Mouse (Mus musculus) hindbrain, embryonic 10.5 days (tissue): ENCODE measurements around the gene Myo10. TPM values are rescaled to one million over a fixed set of nuclear protein-coding genes. Genes with fewer than 3 reads are reported as not detected.

Source experiments
- DNase-seq: peaks from one replicate; pipeline ENCODE4 v3.0.0-alpha.2; 2017; ENCODE audit warnings: low spot score
- H3K27ac ChIP-seq: fragments of 300-500 bp; sonication (generic); 2 replicates; pipeline ENCODE4 v1.5.1; 2016; ENCODE audit warnings: mild to moderate bottlenecking, moderate library complexity
- H3K27me3 ChIP-seq: fragments of 300-500 bp; sonication (generic); 2 replicates; pipeline ENCODE4 v1.6.1; 2016; ENCODE audit warnings: mild to moderate bottlenecking; ENCODE audit not compliant: poor library complexity, insufficient read depth, severe bottlenecking
- H3K36me3 ChIP-seq: fragments of 300-500 bp; sonication (generic); 2 replicates; pipeline ENCODE4 v1.6.1; 2016; ENCODE audit warnings: mild to moderate bottlenecking, moderate library complexity
- H3K4me1 ChIP-seq: fragments of 300-500 bp; sonication (generic); replicated peaks from 2 replicates; pipeline ENCODE4 v1.6.1; 2016; ENCODE audit warnings: mild to moderate bottlenecking
- H3K4me3 ChIP-seq: fragments of 300-500 bp; sonication (generic); 2 replicates; pipeline ENCODE4 v1.5.1; 2016; ENCODE audit warnings: mild to moderate bottlenecking, moderate library complexity
- H3K9me3 ChIP-seq: fragments of 300-500 bp; sonication (generic); 2 replicates; pipeline ENCODE4 v1.6.1; 2016; ENCODE audit warnings: mild to moderate bottlenecking, moderate library complexity
- WGBS: fragments of 180-500 bp; shearing (Covaris S2); methylation state at CpG from one replicate; pipeline ENCODE4 v1.1.7; 2016; 5-methylcytosine and 5-hydroxymethylcytosine counted together
- polyA plus RNA-seq: library from polyadenylated mRNA; unstranded; fragments of >200 nt; fragmentation: Nextera tagmentation; extraction: Ambion mirVana; gene quantifications from 2 replicates; pipeline ENCODE4 v1.2.1, GENCODE M21; 2016

Gene Myo10
- polyA plus RNA-seq, 1 experiment from 2014 or later, result 41.8 TPM

- H3K4me1 ChIP-seq, result peaks cover 53% of the 10 kb centered on the region
- H3K27ac ChIP-seq, result peak overlapping the region; percentile 71
- H3K27me3 ChIP-seq, result peaks cover 3% of the 10 kb centered on the region; the same call in 1 of the 2 replicates
- H3K36me3 ChIP-seq, result 0 out of 2 replicates have a peak, but pooled peaks cover 7% of the 10 kb centered on the region
- 81% methylated on average over 8 of the region's 8 CpGs for WGBS
- no peak for DNase-seq
- H3K9me3 ChIP-seq, result no peaks in the 10 kb centered on the region
- H3K4me3 ChIP-seq, result no peak overlapping the region
Measured at GRCm38 (mm10) chr15:25689477-25689876, 67.2 kb downstream of the Myo10 start.

DNA sequence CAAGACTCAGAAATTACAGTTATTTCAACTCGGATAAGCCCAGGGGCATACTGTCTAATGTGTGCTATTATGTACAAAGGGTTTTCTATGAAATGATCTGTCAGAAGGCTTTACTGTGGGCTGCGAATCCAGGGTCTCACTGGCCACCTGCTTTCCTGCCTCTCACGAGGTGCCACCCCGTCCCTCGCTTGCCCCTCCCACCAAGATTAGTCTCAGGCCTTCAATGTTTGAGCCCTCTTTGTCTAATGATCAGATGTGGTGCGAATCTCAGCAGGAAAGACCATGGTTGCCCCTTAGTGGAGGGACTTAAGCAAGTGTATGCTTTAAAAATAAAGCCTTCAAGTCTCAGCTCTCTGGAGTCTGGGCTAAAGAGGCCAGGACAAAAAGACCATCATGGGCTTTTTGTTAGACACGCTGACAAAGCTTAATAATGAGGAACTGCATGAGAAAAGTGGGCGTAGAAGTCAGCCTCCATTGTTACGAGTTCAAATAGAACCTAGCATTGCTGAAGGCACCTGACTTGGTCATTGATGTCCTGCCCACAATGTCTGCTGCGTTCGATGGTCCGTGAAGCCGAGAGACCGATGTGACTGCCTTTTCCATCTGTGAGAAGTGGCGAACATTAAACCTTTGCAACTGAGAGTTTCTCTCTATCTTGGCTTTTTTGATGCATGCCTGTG lies 67.9 kb downstream of the Myo10 start:
- H3K27me3 ChIP-seq, result peaks cover 3% of the 10 kb centered on the region; the same call in 1 of the 2 replicates
- 34% methylated on average over 15 of the region's 15 CpGs for WGBS

GRCm38 (mm10) chr15:25690746-25691105 lies 68.4 kb downstream of the Myo10 start:
- Histone ChIP-seq H3K27ac (peak overlapping the region; percentile 71), H3K27me3 (peaks cover 3% of the 10 kb centered on the region; the same call in 1 of the 2 replicates), H3K4me3 (no peak overlapping the region), H3K9me3 (no peaks in the 10 kb centered on the region), H3K36me3 (0 out of 2 replicates have a peak, but pooled peaks cover 7% of the 10 kb centered on the region), H3K4me1 (peaks cover 53% of the 10 kb centered on the region)
- WGBS, result 82% methylated on average over 4 of the region's 4 CpGs
- DNase-seq, result no peak

More for the DNA sequence above, 67.9 kb downstream of the Myo10 start:
- peak overlapping the region; percentile 71 for H3K27ac ChIP-seq
- peak; percentile 32 for DNase-seq
- no peak overlapping the region for H3K4me3 ChIP-seq
- 0 out of 2 replicates have a peak, but pooled peaks cover 7% of the 10 kb centered on the region for H3K36me3 ChIP-seq
- H3K4me1 ChIP-seq, result peaks cover 53% of the 10 kb centered on the region
- no peaks in the 10 kb centered on the region for H3K9me3 ChIP-seq

- H3K27ac ChIP-seq, result peak overlapping the region; percentile 53
- H3K36me3 ChIP-seq, result no peaks in the 10 kb centered on the region
- no peak overlapping the region for H3K4me3 ChIP-seq
- H3K4me1 ChIP-seq, result peaks cover 53% of the 10 kb centered on the region
- H3K27me3 ChIP-seq, result peaks cover 3% of the 10 kb centered on the region; the same call in 1 of the 2 replicates
- WGBS, result 53% methylated on average over 21 of the region's 21 CpGs
- DNase-seq, result no peak
- H3K9me3 ChIP-seq, result no peaks in the 10 kb centered on the region
Measured at GRCm38 (mm10) chr15:25692254-25692950, 70.1 kb downstream of the Myo10 start.

DNA sequence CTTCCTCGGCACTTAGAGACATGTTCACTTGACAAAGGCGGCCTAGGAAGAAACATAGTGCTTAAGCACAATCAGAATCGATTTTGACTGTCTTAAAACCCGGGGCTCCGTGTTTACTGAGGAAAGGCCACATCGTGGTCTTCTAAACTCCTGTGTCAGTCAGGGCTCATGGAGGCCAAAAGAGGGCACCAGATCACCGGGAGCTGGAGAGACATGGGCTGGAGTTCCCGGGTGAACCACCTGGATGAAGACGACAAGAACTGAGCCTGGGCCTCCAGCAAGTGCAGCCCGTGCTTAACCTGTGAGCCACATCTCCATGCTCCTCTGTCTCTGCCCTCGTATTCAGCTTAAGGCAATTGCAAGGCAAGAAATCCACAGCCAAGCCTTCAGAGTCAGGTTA lies 71.4 kb downstream of the Myo10 start:
- Histone ChIP-seq H3K27ac (peak overlapping the region; percentile 0; the same call in 1 of the 2 replicates), H3K36me3 (no peaks in the 10 kb centered on the region), H3K27me3 (peaks cover 3% of the 10 kb centered on the region; the same call in 1 of the 2 replicates), H3K4me3 (no peak overlapping the region), H3K4me1 (peaks cover 47% of the 10 kb centered on the region), H3K9me3 (no peaks in the 10 kb centered on the region)
- 87% methylated on average over 11 of the region's 11 CpGs for WGBS
- no peak for DNase-seq

- WGBS, result 94% methylated on average over 4 of the region's 4 CpGs
- H3K4me1 ChIP-seq, result peaks cover 36% of the 10 kb centered on the region
- H3K36me3 ChIP-seq, result no peaks in the 10 kb centered on the region
- H3K27me3 ChIP-seq, result peaks cover 3% of the 10 kb centered on the region; the same call in 1 of the 2 replicates
- no peaks in the 10 kb centered on the region for H3K9me3 ChIP-seq
- no peak overlapping the region for H3K27ac ChIP-seq
- no peak overlapping the region for H3K4me3 ChIP-seq
- no peak for DNase-seq
Measured at GRCm38 (mm10) chr15:25694749-25695148, 72.4 kb downstream of the Myo10 start.

- H3K27me3 ChIP-seq, result peaks cover 3% of the 10 kb centered on the region; the same call in 1 of the 2 replicates
- no peaks in the 10 kb centered on the region for H3K9me3 ChIP-seq
- WGBS, result 98% methylated on average over 3 of the region's 3 CpGs
- H3K4me3 ChIP-seq, result no peak overlapping the region
- peaks cover 31% of the 10 kb centered on the region for H3K4me1 ChIP-seq
- no peak overlapping the region for H3K27ac ChIP-seq
- no peaks in the 10 kb centered on the region for H3K36me3 ChIP-seq
- no peak for DNase-seq
Measured at GRCm38 (mm10) chr15:25695253-25695652, 72.9 kb downstream of the Myo10 start.

DNA sequence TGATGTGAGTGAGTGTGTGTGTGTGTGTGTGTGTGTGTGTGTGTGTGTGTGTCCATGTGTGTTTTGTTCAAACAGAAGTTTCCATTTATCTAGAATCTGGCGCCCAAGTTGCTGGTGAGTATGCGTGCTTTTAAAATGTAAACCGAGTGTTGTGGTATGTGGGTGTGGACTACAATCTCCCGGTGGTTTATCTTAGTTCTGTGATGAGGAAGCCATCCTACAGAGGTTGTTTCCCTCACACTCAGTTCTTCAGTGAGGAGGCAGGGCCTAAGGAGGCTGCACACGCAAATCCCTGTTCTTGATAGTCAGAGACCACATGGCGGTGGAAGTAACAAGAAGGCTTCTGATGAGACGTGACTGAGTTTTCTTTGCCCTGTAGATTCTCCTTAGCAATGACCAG lies 73.6 kb downstream of the Myo10 start:
- Histone ChIP-seq H3K4me3 (no peak overlapping the region), H3K9me3 (no peaks in the 10 kb centered on the region), H3K27ac (no peak overlapping the region), H3K27me3 (peaks cover 3% of the 10 kb centered on the region; the same call in 1 of the 2 replicates), H3K4me1 (peaks cover 25% of the 10 kb centered on the region), H3K36me3 (no peaks in the 10 kb centered on the region)
- DNase-seq, result no peak
- 94% methylated on average over 7 of the region's 7 CpGs for WGBS

DNA sequence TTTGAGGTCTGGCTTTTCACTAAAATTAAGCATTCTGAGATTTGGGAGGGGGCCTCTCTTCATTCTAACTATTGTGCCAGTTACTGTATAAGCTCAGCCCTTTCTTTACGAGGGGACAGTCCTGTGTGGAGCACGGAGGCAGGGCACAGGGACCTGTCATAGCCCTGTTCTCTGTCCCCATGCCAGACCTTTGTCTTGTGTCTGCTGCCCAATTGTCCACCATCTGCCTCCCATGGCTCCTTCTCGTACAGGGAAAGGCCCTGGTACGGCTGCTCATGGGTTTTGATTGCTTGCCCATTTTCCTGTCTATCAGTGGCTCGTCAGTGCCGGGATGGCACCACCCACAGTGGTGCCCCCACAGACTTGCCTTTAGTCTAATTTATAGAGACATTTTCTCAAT lies 74.3 kb downstream of the Myo10 start:
- H3K27me3 ChIP-seq, result peaks cover 3% of the 10 kb centered on the region; the same call in 1 of the 2 replicates
- no peak overlapping the region for H3K27ac ChIP-seq
- 93% methylated on average over 6 of the region's 6 CpGs for WGBS
- no peak for DNase-seq
- H3K4me3 ChIP-seq, result no peak overlapping the region
- H3K4me1 ChIP-seq, result peaks cover 20% of the 10 kb centered on the region
- peaks cover 4% of the 10 kb centered on the region for H3K36me3 ChIP-seq
- no peaks in the 10 kb centered on the region for H3K9me3 ChIP-seq

DNA sequence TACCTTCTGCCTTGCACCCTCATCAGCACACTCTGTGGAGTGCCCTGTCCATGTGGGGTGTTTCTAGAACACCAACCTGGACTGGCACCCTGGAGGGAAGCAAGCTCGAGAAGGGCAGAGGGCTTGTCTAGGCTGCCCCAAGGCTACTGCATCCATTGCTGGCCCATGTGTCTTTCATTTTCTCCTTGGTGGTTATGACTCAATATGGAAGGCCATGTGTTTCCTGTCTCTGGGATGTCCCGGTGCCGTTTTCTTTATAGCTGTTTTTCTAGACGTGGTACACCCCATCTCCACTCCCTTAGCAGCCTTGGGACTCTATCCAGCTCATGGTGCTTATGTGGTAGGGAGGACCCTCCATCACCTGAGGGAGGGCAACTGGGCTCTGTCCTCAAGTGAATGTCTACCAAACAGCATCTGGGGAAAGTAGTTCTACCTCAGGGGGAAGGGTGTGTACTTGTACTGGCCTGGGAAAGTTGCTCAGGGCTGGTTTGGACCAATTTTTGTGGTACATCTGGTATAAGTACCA lies 76.8 kb downstream of the Myo10 start:
- Histone ChIP-seq H3K9me3 (peaks cover 6% of the 10 kb centered on the region; the same call in 1 of the 2 replicates), H3K27me3 (no peaks in the 10 kb centered on the region), H3K4me1 (no peaks in the 10 kb centered on the region), H3K4me3 (no peak overlapping the region), H3K27ac (no peak overlapping the region), H3K36me3 (peaks cover 18% of the 10 kb centered on the region)
- WGBS, result 78% methylated on average over 4 of the region's 4 CpGs
- DNase-seq, result no peak

GRCm38 (mm10) chr15:25702602-25703001 lies 80.3 kb downstream of the Myo10 start:
- Histone ChIP-seq H3K4me1 (0 out of 2 replicates have a peak, but pooled peaks cover 3% of the 10 kb centered on the region), H3K36me3 (peaks cover 42% of the 10 kb centered on the region), H3K27me3 (no peaks in the 10 kb centered on the region), H3K9me3 (peaks cover 12% of the 10 kb centered on the region), H3K27ac (no peak overlapping the region), H3K4me3 (no peak overlapping the region)
- 98% methylated on average over 5 of the region's 5 CpGs for WGBS
- DNase-seq, result no peak

DNA sequence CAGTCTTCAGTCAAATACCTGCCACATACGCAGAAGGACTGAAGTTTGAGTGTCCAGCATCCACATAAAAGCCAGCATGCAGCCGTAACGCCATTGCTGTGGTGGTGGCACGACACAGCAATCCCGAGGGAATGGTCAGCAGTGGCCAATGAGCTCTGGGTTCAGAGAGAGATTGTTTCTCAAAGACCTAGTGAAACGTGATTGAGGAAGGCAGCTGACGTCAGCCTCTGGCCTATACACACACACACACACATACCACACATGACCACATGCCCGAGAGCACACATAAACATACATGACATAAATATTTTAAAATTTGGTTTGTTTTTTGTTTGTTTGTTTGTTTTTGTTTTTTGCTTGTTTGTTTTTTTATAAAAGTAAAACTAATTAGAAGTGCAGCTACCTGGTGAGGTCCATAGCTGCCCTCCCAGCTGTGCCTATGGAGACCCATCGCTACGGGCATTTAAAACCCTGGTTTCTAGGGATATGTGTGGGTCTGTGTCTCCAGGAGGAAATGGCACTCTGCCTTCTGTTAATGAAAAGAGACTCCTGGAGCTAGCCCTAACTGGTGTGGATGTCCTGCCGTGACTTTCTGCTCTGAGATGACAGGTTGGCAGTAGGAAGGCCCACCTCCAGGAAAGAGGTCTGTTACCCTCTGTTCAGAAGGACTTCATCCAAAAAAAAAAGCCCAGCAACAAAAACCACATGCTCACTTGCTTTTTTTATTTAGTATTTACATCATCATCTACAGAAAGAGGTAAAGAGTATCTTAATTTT lies 82.7 kb downstream of the Myo10 start:
- DNase-seq, result no peak
- 79% methylated on average over 11 of the region's 11 CpGs for whole genome bisulfite sequencing
- Histone ChIP-seq H3K36me3 (peaks cover 49% of the 10 kb centered on the region), H3K9me3 (peaks cover 12% of the 10 kb centered on the region), H3K27me3 (no peaks in the 10 kb centered on the region), H3K4me3 (no peak overlapping the region), H3K4me1 (0 out of 2 replicates have a peak, but pooled peaks cover 3% of the 10 kb centered on the region), H3K27ac (no peak overlapping the region)
